Mouse (Mus musculus): ENCODE data around the gene Ano4.
"Not testable (repeated sequence)": the region's sequence is repeated elsewhere in the genome, so short reads cannot be mapped to it uniquely, and the experiment has no call there.

Gene Ano4

DNA sequence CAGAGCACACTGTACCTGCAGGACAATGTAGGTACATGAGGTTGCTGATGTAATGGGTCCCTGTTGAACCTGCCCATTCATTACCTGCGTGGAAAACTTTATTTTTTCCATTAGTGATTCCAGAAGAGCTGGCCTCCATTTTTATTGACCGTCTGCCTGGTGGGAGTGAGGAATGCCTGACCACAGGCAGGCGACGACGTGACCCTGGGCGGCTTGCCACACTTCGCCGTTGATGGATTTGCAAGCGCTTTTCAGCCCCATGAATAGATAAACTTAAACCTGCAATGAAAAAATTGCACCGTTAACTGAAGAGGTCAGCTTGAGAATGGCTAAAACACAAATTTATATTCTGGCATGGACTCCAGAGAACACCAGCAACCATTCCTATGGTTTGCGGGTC is 195.4 kb downstream of the Ano4 start:
- in situ Hi-C loops (cut with MboI, MseI), result no loop called here

GRCm38 (mm10) chr10:89121391-89121790 is 223.2 kb downstream of the Ano4 start:
- in situ Hi-C loops (cut with MboI, MseI), result no loop called here

DNA sequence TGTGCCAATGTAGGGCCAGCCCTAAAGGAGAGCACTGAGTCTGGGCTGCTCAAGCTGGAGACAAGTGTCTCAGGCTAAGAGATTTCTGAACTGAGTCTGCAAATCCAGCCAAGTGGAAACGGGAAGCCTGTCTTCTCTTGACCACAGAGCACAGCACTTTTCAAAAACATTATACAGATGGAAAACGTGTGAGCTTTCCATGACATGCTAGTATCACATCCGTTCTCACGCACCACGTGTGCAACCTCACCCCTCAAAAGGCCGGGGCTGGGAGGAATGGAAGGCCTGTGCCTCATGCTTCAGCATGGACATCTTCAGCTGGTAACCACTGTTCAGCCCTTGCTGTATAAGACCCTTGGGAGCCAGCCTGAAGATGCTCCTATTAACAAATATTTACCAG is 230.2 kb downstream of the Ano4 start:
- in situ Hi-C loops (cut with MboI, MseI), result no loop called here

DNA sequence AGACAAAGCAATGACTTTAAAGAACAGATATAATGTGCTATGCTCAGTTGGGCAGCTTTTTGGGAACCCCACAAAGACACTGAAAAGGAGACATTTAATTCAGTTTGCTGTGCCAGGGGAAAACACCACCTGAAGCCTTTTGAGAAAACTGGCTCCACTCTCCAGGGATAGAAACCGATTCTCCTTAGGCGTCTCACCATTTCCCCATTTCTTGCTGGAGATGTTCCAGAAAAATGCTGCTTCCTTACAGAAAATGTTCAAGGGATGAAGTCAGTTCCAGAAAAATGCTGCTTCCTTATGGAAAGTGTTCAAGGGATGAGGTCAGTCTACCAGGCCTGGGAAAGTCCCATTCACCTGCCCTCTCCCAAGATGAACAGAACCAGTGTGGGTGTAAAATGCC is 233.1 kb downstream of the Ano4 start:
- in situ Hi-C loops (cut with MboI, MseI), result no loop called here

- in situ Hi-C loops (cut with MboI, MseI), result no loop called here
These were observed 233.6 kb downstream of the Ano4 start for GRCm38 (mm10) chr10:89110917-89111316.

GRCm38 (mm10) chr10:89103594-89103993 is 241.0 kb downstream of the Ano4 start:
- in situ Hi-C loops (cut with MboI, MseI), result no loop called here

DNA sequence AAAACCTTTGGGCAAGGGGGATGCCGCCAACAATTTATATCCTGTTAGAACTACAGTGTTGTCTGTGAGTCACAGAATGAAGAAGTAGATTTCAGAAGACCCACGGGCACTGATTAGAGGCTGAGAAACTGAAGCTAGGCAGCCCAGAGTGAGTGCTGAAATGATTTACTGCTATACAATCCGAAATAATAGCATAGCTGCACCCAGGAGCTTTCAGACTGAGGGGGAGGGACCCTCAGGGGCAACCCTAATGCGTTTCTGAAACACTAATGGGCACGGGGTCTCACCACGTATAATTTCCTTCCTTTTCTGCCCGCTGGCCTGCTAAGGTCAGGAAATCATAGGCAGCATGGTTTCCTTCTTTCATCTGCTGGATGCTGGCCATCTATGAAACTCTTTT is 242.5 kb downstream of the Ano4 start:
- in situ Hi-C loops (cut with MboI, MseI), result no loop called here

GRCm38 (mm10) chr10:89098183-89098582 is 246.4 kb downstream of the Ano4 start:
- in situ Hi-C loops (cut with MboI, MseI), result loop anchor here (10.0 kb wide), 1 partner anchor 1653 kb away; no protein-coding TSS in a partner anchor

- in situ Hi-C loops (cut with MboI, MseI), result loop anchor here (10.0 kb wide), 1 partner anchor 1648 kb away; no protein-coding TSS in a partner anchor
These were observed 252.1 kb downstream of the Ano4 start for GRCm38 (mm10) chr10:89092350-89093040.

DNA sequence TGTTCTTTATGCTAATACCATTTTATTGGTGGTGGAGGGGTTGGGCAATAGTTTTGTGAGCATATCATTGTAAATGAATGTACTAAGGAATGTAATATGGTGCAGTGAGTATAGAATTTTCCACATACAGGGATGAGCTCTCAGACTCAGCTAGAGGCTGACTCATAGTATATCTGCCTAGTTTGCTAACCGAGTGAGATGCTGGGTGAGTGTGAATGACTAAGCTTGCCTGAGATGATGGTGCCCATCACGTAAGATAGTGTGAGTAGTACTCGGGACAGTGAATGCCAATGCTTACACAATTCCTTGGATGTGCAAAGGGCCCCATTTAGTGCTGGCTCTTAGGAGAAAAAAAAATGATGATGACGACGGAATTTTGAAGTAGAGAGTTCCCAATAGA is 267.1 kb downstream of the Ano4 start:
- in situ Hi-C loops (cut with MboI, MseI), result no loop called here

- in situ Hi-C loops (cut with MboI, MseI), result no loop called here
These were observed 288.7 kb downstream of the Ano4 start for GRCm38 (mm10) chr10:89055891-89056290.

DNA sequence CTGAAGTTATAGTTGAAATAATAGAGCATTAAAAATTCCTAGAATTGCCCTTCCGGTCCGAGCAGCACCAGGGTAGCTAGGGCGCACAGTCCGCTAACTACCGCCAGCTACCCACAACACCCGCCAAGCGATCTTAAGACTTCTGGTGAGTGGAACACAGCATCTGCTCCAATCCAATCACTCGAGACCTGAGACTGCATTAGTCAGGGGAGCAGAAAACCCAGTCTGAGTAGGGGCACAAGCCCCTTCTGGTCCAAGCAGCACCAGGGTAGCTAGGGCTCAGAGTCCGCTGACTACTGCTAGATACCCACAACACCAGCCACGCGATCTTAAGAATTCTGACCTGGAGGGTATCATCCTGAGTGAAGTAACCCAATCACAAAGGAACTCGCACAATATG is 299.6 kb downstream of the Ano4 start:
- in situ Hi-C loops (cut with MboI, MseI), result not testable (repeated sequence)

DNA sequence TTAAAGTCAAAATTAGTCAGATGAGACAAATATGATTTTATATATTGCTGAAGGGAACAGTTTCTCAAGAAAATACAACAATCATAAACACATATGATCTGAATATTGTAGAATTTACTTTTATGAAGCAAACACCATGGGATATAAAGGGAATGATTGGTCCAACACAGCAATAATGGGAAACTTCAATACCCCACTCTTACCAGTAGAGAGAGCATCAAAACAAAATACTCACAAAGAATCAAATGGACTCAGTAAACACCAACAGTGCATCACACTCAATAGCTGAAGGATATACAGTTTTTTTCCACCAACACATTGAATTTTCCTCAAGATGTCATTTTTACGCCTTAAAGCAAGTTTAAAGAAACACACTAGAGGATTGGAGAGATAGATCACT is 300.4 kb downstream of the Ano4 start:
- in situ Hi-C loops (cut with MboI, MseI), result no loop called here

DNA sequence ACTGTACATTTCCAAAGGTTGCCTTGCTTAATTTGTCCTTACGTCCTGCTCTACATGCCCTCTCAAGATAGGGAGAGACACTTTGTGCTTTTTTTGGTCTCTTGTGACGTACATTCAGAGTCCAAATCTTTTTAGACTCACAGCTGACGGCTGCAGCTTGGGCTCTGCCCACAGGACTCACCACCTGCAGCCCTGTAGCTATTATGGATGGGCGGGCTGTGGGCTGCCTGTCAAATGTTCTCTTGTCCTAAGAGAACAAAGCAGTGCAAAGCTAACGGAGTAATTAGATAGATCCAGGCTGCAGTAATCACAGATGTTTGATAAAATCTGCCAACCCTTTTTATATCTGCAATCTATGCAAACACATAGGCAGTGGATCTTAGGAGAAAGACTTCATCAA is 325.6 kb downstream of the Ano4 start:
- in situ Hi-C loops (cut with MboI, MseI), result no loop called here

- in situ Hi-C loops (cut with MboI, MseI), result no loop called here
These were observed 336.3 kb downstream of the Ano4 start for GRCm38 (mm10) chr10:89008303-89008702.

DNA sequence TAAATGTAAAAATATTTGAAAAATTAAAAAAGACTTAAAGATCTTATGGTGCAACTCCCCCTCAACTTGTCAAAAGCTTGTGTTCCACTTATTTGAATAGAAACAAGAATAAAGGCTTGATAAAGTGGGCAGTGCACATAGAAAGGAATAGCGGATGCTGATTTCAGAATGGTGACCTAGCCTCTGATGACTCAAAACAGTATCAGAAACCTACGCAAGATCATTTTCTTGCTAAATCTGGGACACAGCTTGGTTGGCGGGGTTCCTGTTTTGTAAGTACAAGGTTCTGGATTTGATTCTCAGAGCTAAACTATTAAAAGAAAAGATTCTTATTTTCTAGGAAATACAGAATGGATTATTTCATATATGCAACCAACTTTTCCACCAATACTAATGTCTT is 340.0 kb downstream of the Ano4 start:
- in situ Hi-C loops (cut with MboI, MseI), result no loop called here

- in situ Hi-C loops (cut with MboI, MseI), result no loop called here
These were observed 357.6 kb downstream of the Ano4 start for GRCm38 (mm10) chr10:88986925-88987324.

DNA sequence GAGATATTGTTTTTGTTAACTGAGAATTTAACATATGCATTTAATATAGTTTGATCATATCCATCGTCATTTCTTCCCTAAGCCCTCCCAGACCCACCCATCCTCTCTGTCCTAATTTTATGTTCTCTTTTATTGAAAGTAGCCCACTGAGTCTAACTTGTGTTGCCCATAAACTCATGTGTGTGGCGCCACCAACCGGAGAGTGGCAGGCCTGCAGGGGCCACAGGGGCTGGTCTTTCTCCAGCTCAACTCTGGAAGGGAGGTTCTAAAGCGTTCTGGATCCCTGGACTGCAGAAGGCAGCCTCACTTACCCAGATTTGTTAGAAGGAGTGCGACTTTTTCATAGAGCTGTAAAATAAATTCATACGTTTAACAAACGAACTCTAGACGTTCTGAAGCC is 361.1 kb downstream of the Ano4 start:
- in situ Hi-C loops (cut with MboI, MseI), result no loop called here

- in situ Hi-C loops (cut with MboI, MseI), result no loop called here
These were observed 365.1 kb downstream of the Ano4 start for GRCm38 (mm10) chr10:88979451-88979850.

- in situ Hi-C loops (cut with MboI, MseI), result no loop called here
These were observed 365.6 kb downstream of the Ano4 start for GRCm38 (mm10) chr10:88978932-88979331.

DNA sequence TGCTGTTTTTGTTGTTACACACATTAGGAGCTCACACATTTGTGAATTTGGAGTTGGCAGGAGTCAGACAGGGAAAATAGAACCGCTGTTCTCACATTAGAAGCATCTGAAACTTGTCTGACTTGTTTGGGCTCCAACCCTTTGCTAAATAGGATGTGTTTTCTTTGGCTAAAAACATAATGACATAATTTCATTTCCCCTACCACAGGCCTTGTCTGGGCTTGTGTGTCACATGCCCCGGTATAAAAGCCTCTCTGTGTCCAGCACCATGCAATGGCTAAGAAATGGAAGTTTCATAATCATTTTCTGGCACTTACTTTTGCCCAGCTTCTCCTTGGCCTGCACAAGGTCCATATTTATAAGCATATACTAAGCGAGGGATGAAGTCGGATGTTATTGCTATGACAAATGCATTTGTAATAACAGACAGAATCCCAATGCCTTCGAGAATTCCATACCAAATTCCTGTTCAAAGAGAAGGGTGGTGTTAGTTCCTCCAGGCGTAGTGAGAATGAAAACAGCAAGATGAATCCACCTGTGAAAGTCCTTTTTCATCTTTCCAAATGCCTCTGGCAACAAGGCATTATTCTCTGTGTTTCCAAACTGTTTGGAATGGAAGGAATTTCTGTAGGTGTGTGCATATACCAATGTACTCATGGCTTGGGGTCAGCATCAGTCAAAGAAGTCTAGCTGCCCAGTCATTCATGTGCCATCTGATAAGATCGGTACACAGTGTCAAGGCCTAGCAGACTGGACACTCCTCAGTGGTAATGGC is 373.4 kb downstream of the Ano4 start:
- in situ Hi-C loops (cut with MboI, MseI), result no loop called here

- in situ Hi-C loops (cut with MboI, MseI), result no loop called here
These were observed 376.0 kb downstream of the Ano4 start for GRCm38 (mm10) chr10:88968586-88968985.

DNA sequence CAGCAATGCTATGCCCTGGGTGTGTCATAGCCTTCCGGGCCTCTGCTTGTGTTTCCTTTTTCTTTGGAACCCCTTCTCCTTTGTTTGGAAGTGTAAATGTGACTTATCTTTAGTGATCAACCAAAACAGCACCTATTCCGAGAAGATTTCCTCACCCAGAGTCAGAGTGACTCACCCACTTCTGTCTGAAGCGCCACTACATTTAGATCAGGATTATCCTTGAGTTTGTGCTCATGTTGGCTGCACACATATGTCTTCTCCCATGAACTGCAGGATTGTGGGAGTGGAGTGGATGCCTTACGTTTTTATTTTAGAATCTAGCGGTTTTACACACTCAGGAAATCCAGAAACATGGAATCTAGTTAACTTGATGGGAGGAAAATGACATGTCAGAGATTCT is 383.8 kb downstream of the Ano4 start:
- in situ Hi-C loops (cut with MboI, MseI), result no loop called here

Measured in T-helper 2 cell (primary cell).